Mouse (Mus musculus) erythroblast, embryonic 14.5 days (primary cell): ENCODE results near the gene Gp1ba.

Source experiments
- GATA1 ChIP-seq: IDR thresholded peaks from 2 replicates; pipeline ENCODE4 v1.6.1; 2012; ENCODE audit warnings: low read length, inconsistent platforms, mixed read lengths
- TAL1 ChIP-seq: IDR thresholded peaks from 3 replicates; pipeline ENCODE4 v1.6.1; 2012; ENCODE audit warnings: low read length, inconsistent platforms, mixed read lengths

DNA sequence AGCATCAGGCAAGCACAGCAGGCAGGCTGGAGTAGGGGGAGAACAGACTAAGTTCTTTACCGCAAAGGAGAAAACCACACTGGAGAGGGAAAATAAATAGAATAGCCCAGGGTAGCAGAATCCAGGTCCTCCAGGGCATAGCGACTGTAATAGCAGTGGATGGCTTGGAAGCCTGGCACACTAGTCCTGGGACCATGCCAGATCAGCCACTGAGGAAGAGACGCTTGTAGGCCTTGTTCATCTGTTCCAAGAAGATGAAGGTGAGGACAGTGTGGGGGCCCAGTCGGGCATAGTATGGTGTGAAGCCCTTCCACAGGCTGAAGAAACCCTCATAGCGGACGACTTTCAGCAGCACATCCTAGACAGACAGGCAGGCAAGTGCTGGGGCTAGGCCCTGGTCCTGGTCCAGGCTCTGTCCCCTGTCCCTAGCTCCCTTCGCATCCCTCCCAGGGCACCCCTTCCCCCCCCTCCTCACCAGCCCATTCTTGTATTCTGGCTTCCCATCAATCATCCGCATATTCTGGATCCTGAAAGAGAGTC, 5.7 kb downstream of the Gp1ba start:
- no peak for TF ChIP-seq TAL1
- no peak for TF ChIP-seq GATA1
